In the genomic region with DNA sequence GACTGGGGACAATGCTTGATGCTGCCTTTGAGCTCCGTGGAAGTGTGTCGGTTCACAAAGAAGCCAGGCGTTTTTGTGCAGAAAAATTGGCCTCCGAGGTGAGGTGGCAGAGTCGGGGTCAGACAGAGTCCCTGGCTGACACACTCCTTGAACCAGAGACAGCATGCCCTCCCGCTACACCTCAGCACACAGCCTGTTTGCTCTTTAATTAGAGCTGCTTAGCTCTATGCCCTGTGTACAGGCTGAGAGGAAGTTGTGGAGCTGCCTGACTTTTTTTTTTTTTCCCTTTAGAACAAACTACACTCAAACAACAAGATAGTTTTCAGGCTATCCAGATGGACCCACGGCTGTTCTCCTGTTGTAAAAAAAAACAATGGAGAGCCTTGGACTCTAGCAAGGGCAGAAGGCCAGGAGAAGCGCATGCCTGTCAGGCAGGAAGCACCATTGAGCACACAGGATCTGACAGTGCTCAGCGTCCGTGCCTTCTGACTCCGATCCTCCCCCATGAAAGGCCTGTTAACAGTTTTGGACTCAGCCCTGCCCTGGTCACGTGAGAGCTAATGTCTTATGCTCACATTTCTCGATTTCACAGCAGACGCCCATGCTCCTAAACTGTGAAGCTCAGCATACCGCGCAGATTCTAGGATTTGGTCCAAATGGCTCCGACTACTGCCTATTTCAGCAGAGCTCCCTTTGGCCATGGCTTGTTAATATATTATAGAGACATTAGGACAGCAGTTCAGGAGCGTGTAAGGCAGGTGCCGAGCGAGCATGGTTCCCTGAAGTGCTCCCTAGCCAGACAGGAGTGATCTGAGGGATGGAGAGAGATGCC, we compare ENCODE assay signal across 8 mouse cellular contexts. TPM values are rescaled to one million over a fixed set of nuclear protein-coding genes. Genes with fewer than 3 reads are reported as not detected.
DNase-seq lines count a peak whose midpoint lies in the region; ATAC-seq lines count a peak whose summit lies in the region.

No protein-coding gene starts in this region.

- no peak overlapping the region for H3K9ac ChIP-seq in hindbrain, embryonic 14.5 days
- H3K9ac ChIP-seq in hindbrain, embryonic 12.5 days: no peak overlapping the region
- no peak overlapping the region for H3K9ac ChIP-seq in stomach, embryonic 15.5 days

- no peak overlapping the region for H3K27ac ChIP-seq in hindbrain, embryonic 14.5 days
- no peak overlapping the region for H3K27ac ChIP-seq in hindbrain, embryonic 12.5 days
- 0 out of 2 replicates have a peak overlapping the region, but pooled peaks have one; percentile 16 for H3K27ac ChIP-seq in stomach, embryonic 15.5 days

- no peaks in the 10 kb centered on the region for H3K36me3 ChIP-seq in hindbrain, embryonic 14.5 days (replicated peaks; ENCODE audit: control insufficient read depth, insufficient read depth)
- no peaks in the 10 kb centered on the region for H3K36me3 ChIP-seq in hindbrain, embryonic 12.5 days
- H3K36me3 ChIP-seq in stomach, embryonic 15.5 days: no peaks in the 10 kb centered on the region

- no peaks in the 10 kb centered on the region for H3K4me1 ChIP-seq in hindbrain, embryonic 14.5 days (replicated peaks; ENCODE audit: control insufficient read depth, insufficient read depth, low read length)
- H3K4me1 ChIP-seq in hindbrain, embryonic 12.5 days: peaks cover 5% of the 10 kb centered on the region; the same call in 1 of the 2 replicates
- 0 out of 2 replicates have a peak, but pooled peaks cover 10% of the 10 kb centered on the region for H3K4me1 ChIP-seq in stomach, embryonic 15.5 days

- no peak overlapping the region for H3K4me3 ChIP-seq in hindbrain, embryonic 14.5 days (replicated peaks; ENCODE audit: low read length)
- no peak overlapping the region for H3K4me3 ChIP-seq in hindbrain, embryonic 12.5 days
- no peak overlapping the region for H3K4me3 ChIP-seq in stomach, embryonic 15.5 days (replicated peaks)

- no peaks in the 10 kb centered on the region for H3K27me3 ChIP-seq in hindbrain, embryonic 14.5 days (ENCODE audit: control insufficient read depth, insufficient read depth, low read length)
- H3K27me3 ChIP-seq in hindbrain, embryonic 12.5 days: no peaks in the 10 kb centered on the region
- H3K27me3 ChIP-seq in stomach, embryonic 15.5 days (replicated peaks): no peaks in the 10 kb centered on the region

- no peaks in the 10 kb centered on the region for H3K9me3 ChIP-seq in hindbrain, embryonic 14.5 days (ENCODE audit: control insufficient read depth, low read length)
- no peaks in the 10 kb centered on the region for H3K9me3 ChIP-seq in hindbrain, embryonic 12.5 days (replicated peaks)
- H3K9me3 ChIP-seq in stomach, embryonic 15.5 days: no peaks in the 10 kb centered on the region

- H3K4me2 ChIP-seq in hindbrain, embryonic 14.5 days (replicated peaks): no peak overlapping the region
- no peak overlapping the region for H3K4me2 ChIP-seq in hindbrain, embryonic 12.5 days (replicated peaks)
- no peak overlapping the region for H3K4me2 ChIP-seq in stomach, embryonic 15.5 days

- ATAC-seq in hindbrain, embryonic 14.5 days (ENCODE audit: low FRiP score): peak; percentile 43; the same call in 1 of the 2 replicates
- ATAC-seq in hindbrain, embryonic 12.5 days (ENCODE audit: low FRiP score): no peak
- ATAC-seq in stomach, embryonic 15.5 days (ENCODE audit: insufficient read depth, low FRiP score, low read depth): peak; percentile 47; the same call in 1 of the 2 replicates
- no peak for ATAC-seq in monocyte, adult 5-6 weeks (replicated peaks; ENCODE audit: insufficient number of reproducible peaks, low FRiP score, low TSS enrichment, poor library complexity, severe bottlenecking)

- 36% methylated on average over 20 of the region's 20 CpGs for WGBS in hindbrain, embryonic 14.5 days
- 51% methylated on average over 20 of the region's 20 CpGs for WGBS in hindbrain, embryonic 12.5 days
- 47% methylated on average over 20 of the region's 20 CpGs for WGBS in stomach, embryonic 15.5 days

- peak; percentile 40 for DNase-seq in hindbrain, embryonic 14.5 days (ENCODE audit: low spot score)
- peak; percentile 52 to 60 for DNase-seq in cerebellum, postnatal 36 days
- DNase-seq in heart, adult 8-10 months (ENCODE audit: low spot score): peak; percentile 56
- peak; percentile 47 to 74 for DNase-seq in layer of hippocampus, adult 18-20 months (ENCODE audit: low spot score in 2 of 2)
- DNase-seq in lung, postnatal 36 days: peak; percentile 42

RNA-seq across cellular contexts. Expression of a gene that starts 42.3 kb away (rescaled TPM):
- polyA plus RNA-seq in hindbrain, embryonic 14.5 days (2014; fragmentation: Nextera tagmentation; extraction: Ambion mirVana): 1.6 and 1.7 TPM in 2 replicates
- polyA plus RNA-seq in hindbrain, embryonic 12.5 days (2016; fragmentation: Nextera tagmentation; extraction: Ambion mirVana): 2.3 and 2.7 TPM in 2 replicates
- 10 to 100 TPM; 17.2 to 24.1 (median 19.5) TPM for total RNA-seq in heart, adult 8-10 months (2022)
- 1 to 10 TPM; 1.4 to 1.6 TPM for total RNA-seq in layer of hippocampus, adult 18-20 months (2021)
- 11.9 and 12.2 TPM in 2 replicates for polyA plus RNA-seq in stomach, embryonic 15.5 days (2015; fragmentation: Nextera tagmentation; extraction: Ambion mirVana)
- total RNA-seq in monocyte, adult 5-6 weeks (2017): 5.2 to 8.6 TPM (median 7.2 TPM) in 3 replicates

Comparison
In these comparisons a context has a peak if more than half of its experiments do, and no peak if none do; other contexts are left out.
1. ATAC-seq: peak in hindbrain, embryonic 14.5 days (single experiment) and stomach, embryonic 15.5 days (single experiment); none in hindbrain, embryonic 12.5 days (single experiment) and monocyte, adult 5-6 weeks (single experiment).
2. Peak in every context shown above with its lines, with median percentiles within 50 percentile points of each other: DNase-seq.